Mouse (Mus musculus): ENCODE results near the gene Cdh13.
A peak's percentile ranks its signal among the peaks of the same experiment; 100 is the strongest.

The Cdh13 gene

DNA sequence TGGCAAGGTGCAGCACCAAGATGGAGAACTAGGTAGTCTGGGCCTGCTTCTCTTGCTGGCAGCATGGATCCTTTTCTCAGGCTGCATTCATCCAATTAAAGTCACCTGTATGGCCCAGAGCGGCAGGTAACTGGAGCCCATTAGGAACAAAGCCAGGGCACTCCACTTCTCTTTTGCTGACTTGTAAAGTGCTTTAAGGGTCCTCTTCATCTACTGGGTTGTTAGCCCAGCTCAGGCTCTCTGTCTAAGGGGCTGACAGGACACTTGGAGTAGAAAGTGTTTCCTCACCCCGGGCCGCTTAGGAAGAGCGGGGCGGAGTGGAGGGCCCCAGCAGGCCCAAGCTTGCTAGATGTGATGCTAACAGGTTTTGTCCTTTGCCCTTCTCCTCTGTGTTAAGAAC, 12.9 kb downstream of the Cdh13 start:
- no peak for DNase-seq (ENCODE audit: low spot score in 2 of 2)

GRCm38 (mm10) chr8:118306957-118307356, 23.4 kb downstream of the Cdh13 start:
- DNase-seq (ENCODE audit: low spot score in 2 of 2), result no peak

DNA sequence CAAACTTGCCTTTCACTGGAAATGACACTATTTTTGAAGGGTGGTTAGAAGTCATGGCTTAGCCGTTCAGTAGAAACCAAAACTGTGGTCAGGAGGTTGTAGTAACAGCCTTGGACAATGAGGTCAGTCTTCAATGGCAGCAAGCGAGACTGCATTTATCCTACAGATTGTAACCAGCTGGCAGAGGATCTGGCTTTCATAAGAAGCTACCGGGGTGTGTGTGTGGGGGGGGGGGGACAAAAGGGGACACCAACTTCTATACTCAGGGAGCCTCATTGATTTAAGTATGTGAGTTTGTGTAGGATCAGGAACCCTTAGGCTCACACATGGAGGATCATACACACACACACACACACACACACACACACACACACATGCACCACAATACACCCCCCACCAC, 25.6 kb downstream of the Cdh13 start:
- DNase-seq (ENCODE audit: low spot score in 2 of 2), result no peak

GRCm38 (mm10) chr8:118313426-118314187, 30.1 kb downstream of the Cdh13 start:
- no peak for DNase-seq (ENCODE audit: low spot score in 2 of 2)

DNA sequence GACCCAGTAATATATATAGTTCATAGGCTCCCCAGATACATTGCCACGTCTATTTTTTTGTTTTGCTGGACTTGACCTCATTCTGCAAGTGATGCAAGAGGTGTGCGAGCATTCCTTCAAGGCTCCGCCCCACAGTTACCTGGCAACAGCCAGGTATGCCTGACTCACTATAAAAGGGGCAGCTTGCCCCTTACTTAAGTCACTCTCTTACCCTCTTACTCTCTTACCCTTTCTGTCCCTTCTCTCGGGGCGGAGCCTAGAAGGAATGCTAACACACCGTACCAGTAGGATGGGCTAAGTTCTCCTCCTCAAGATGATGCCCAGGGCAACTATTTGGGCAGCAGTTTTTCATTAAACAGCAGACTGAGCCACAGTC, 30.6 kb downstream of the Cdh13 start:
- no peak for DNase-seq (ENCODE audit: low spot score in 2 of 2)

GRCm38 (mm10) chr8:118314932-118315331, 31.4 kb downstream of the Cdh13 start:
- DNase-seq (ENCODE audit: low spot score in 2 of 2), result no peak

GRCm38 (mm10) chr8:118316440-118316839, 32.9 kb downstream of the Cdh13 start:
- no peak for DNase-seq (ENCODE audit: low spot score in 2 of 2)

DNA sequence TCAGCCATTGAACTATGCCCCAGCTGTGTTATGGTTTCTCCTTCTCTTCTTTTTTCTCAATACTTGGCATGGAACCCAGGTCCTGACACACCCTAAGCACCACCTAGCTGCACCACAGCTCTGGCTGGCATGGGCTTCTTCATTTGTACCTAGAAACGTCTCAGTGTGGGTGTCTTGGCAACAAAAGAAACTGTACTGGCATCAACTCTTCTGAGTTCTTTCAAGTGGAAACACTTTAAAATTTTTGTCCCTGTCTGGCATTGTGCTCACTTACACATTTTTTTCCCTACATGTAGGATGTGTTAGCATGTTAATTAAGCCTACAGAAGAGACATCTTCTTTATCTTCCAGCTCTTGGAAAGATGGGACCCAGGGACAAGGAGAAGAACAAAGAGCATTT, 37.0 kb downstream of the Cdh13 start:
- DNase-seq (ENCODE audit: low spot score in 2 of 2), result no peak

DNA sequence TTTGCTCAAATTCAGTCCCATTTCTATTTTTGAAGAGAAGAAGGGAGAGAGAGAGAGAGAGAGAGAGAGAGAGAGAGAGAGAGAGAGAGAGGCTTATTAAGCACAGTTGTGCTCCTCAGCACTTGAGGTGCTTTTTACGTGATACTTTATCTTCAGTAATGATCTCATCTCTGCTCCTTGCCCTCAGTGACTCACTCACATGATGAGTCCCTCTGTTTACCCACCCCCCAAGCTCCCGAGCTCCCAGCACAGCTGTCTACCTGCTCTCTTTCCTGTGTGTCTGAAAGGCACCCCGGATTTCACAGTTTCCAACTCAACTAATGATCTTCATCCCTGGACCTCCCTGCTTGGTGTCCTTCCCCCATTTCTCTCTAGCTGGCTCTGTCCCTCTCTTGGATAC, 39.9 kb downstream of the Cdh13 start:
- no peak for DNase-seq (ENCODE audit: low spot score in 2 of 2)

DNA sequence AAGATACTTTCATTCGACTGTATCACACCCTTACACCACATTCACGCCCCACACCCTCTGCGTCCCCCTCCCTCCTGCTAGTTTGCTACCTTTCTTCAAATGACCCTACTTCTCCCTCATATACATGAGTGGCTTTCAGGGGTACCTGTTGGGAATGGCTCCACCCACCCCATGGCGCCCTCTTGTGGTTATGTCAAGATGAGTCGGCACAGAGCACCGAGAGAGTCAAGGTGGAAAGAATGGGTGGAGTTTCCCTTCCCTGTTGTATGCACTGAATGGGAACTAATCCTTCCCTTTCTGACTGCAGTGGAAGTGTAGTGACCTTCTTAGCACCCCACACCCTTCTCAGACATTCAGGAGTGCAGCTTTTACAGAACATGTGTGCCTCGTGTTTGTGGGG, 51.4 kb downstream of the Cdh13 start:
- DNase-seq (ENCODE audit: low spot score in 2 of 2), result no peak

DNA sequence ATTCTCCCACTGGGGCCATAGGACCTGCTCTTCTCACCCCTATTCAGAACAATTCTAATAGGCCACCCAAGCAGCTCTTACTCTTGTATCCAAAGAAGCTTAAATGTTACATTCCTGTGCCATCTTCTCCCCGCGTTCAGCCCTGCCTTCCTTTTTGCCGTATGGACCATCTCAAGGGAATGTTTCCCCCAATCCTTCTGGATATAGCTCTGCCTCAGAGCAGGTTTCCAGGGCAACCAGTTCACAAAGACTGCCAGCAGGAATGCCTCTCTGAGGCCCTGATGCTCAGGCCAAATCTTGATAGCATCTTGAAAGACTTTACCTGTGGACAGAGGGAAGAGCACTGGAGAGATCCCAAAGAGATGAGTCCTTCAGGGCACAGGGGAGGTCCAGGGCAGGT, 56.2 kb downstream of the Cdh13 start:
- no peak for DNase-seq (ENCODE audit: low spot score in 2 of 2)

DNA sequence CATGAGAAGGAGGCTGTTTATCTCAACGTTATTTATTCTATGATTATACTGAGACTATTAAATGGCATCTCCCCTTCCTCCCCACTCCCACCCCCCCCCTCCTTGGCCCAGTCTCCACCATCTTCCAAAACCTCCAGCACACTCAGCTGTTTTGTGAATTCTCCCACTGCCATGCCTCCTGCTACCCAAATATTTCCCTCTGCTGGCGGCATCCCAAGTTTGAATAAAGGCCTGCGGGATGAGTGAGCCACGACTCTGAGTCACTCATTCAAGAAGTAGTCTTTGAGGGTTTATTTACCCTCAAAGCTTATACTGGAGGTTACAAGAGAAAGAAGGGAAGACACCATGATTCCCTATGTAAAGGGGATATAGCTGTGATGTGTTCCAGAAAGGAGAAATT, 59.7 kb downstream of the Cdh13 start:
- DNase-seq (ENCODE audit: low spot score in 2 of 2), result no peak

GRCm38 (mm10) chr8:118348710-118349489, 65.4 kb downstream of the Cdh13 start:
- DNase-seq (ENCODE audit: low spot score in 2 of 2), result no peak

GRCm38 (mm10) chr8:118350136-118350535, 66.6 kb downstream of the Cdh13 start:
- DNase-seq (ENCODE audit: low spot score in 2 of 2), result peak; percentile 37 to 73

DNA sequence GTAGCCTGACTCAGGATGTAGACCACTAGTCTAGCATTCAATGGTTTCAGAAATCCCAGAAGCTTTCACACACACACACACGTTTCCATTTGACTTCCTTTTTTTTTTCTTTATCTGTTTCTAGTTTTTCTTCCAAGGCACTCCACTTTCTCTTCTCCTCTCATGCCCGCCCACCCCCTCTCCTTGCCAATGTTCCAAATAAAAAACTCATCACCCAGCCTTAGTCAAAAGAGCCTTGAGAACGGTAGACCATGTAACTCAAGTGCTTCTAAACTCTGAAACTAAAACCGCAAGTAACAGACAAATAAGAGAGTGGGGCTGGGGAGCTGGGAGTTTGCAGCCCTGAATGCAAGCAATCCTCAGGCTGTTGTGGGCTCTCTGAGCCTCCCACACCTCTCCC, 69.5 kb downstream of the Cdh13 start:
- no peak for DNase-seq (ENCODE audit: low spot score in 2 of 2)

DNA sequence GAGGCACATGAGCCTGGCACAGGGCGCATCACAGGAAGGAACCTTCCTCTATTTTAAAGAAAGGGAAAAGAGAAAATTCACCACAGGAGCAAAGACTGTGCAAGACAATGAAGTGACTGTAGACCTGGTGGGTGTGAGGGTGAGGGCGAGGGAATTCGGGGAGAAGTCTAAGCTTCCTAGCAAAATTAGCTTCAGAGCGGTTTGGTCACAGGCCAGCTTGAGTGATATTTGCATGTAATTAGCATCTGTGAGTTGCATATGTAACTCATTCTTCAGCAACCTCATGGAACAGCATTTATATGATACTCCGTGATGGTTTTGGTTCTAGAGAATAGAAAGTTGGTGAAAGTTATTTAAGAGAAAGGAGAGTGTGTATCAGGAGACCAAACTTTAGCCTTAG, 73.5 kb downstream of the Cdh13 start:
- no peak for DNase-seq (ENCODE audit: low spot score in 2 of 2)

- DNase-seq (ENCODE audit: low spot score in 2 of 2), result no peak
Observed at GRCm38 (mm10) chr8:118357596-118357995, 74.1 kb downstream of the Cdh13 start.

- DNase-seq (ENCODE audit: low spot score in 2 of 2), result no peak
Observed at GRCm38 (mm10) chr8:118363781-118364180, 80.2 kb downstream of the Cdh13 start.

DNA sequence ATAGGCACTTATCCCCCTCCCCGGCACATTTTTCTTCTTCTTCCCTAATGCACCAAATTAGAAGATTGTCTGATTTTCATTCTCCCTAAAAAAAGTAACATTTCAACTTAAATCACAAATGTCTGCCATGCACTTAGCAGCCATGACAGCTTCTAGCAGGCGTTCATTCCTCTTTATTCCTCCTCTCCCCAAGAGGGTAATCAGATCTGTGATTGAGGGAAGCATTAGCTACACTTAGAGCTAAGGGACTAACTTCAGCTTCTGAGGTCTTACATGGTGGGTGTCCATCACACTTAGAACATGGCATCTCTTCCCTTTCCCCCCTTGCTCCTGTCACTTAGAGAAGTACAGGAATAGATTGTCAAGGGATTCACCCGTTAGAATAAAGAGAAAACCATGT, 89.6 kb downstream of the Cdh13 start:
- DNase-seq (ENCODE audit: low spot score in 2 of 2), result no peak

GRCm38 (mm10) chr8:118374738-118375137, 91.2 kb downstream of the Cdh13 start:
- peak; percentile 30 to 49 for DNase-seq (ENCODE audit: low spot score in 2 of 2)

GRCm38 (mm10) chr8:118376791-118377190, 93.3 kb downstream of the Cdh13 start:
- peak; percentile 67 to 68 for DNase-seq (ENCODE audit: low spot score in 2 of 2)

DNA sequence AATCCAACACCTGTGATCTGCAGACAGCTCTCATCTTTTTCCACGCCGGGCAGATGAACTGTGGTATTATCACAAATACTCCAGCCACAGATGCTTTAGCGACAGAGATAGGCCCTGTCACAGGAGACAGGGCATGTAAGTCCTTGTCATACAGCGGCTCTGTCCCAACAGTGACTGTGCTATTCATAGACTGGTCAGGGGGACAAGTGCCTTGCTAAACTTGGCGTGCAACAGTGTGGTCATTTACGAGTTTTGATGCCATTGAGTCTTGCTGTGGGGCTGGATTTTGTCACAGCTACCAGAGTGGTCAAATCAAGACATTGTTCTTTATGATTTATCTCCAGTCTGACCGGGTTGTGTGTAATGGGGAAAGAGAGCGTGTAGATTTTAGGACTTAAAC, 95.5 kb downstream of the Cdh13 start:
- peak; percentile 44 to 55 for DNase-seq (ENCODE audit: low spot score in 2 of 2)

DNA sequence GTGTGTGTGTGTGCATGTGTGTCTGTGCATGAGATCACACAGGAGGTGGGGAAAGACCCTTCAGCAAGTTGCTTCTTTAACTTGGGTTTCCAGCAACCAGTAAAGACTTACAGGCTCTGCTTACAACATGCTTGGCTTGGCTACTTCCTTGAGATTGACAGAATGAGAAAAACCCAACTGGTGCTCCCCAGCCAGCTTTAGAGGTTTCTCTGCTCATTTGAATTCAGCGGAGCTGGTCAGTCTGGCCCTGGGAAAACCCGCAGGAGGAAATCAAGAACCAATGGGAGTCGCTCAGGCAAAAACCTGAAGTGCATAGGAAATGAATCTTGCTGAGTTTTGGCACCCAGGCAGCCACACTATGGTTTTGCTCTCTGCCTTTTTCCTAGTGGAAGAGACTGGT, 96.1 kb downstream of the Cdh13 start:
- DNase-seq (ENCODE audit: low spot score in 2 of 2), result no peak

All from heart, adult 9 months (tissue).